Mouse (Mus musculus) forebrain, embryonic 15.5 days (tissue): ENCODE measurements around the gene Hoxd10. TPM values are rescaled to one million over a fixed set of nuclear protein-coding genes. Genes with fewer than 3 reads are reported as not detected.

Experiments
- microRNA counts: library from miRNA; unstranded; fragments of <30 nt; microRNA quantifications from one replicate; lab custom pipeline; 2016
- microRNA-seq: library from miRNA; unstranded; fragments of <30 nt; microRNA quantifications from one replicate; pipeline ENCODE4, GENCODE M21; 2016
- polyA plus RNA-seq: library from polyadenylated mRNA; unstranded; fragments of >200 nt; fragmentation: Nextera tagmentation; extraction: Ambion mirVana; gene quantifications from 2 replicates; pipeline ENCODE4 v1.2.1, GENCODE M21; 2015

Gene Hoxd10
- polyA plus RNA-seq, 1 experiment from 2014 or later = not detected

MicroRNAs encoded within 50 kb of the gene (microRNA counts, 519-probe panel; counts per million panel counts)
- 319 counts per million, percentile 1 among the panel's probes with 10 or more counts for microRNA mmu-miR-10b (lab: Ali Mortazavi, UCI)

Small RNA genes lying within 50 kb of the gene (microRNA-seq; reads per million reads assigned to microRNA genes)
- gene Gm44463 (not detected), gene Mir10b (151 reads per million, percentile 59 among the genes with 10 or more reads in this experiment)

Other genes starting within 250 kb of the Hoxd10 start
- 46.8 and 48.3 TPM in 2 replicates for gene Lnpk, start 112.5 kb upstream of the Hoxd10 start, polyA plus RNA-seq
- gene Evx2, start 32.4 kb upstream of the Hoxd10 start, polyA plus RNA-seq = not detected in 2 replicates
- gene Hoxd13, start 23.6 kb upstream of the Hoxd10 start, polyA plus RNA-seq = not detected in 2 replicates
- gene Hoxd12, start 16.9 kb upstream of the Hoxd10 start, polyA plus RNA-seq = not detected in 2 replicates
- gene Hoxd11, start 12.4 kb upstream of the Hoxd10 start, polyA plus RNA-seq = not detected in 2 replicates
- gene Hoxd9, start 5.8 kb downstream of the Hoxd10 start, polyA plus RNA-seq = not detected in 2 replicates
- 0.10 TPM in 1 of 2 replicates, not detected in the other for gene Hoxd8, start 12.7 kb downstream of the Hoxd10 start, polyA plus RNA-seq
- not detected in 2 replicates for gene Hoxd3, start 20.0 kb downstream of the Hoxd10 start, polyA plus RNA-seq
- not detected in 2 replicates for gene Hoxd4, start 20.0 kb downstream of the Hoxd10 start, polyA plus RNA-seq
- not detected in 2 replicates for gene Gm28230, start 34.8 kb downstream of the Hoxd10 start, polyA plus RNA-seq
- not detected in 2 replicates for gene Hoxd1, start 71.1 kb downstream of the Hoxd10 start, polyA plus RNA-seq
- 124 and 133 TPM in 2 replicates for gene Mtx2, start 133.9 kb downstream of the Hoxd10 start, polyA plus RNA-seq